ENCODE assay signal across 12 mouse cellular contexts in genomic region chr1:136564963-136565362, GRCm38 (mm10). TPM values are rescaled to one million over a fixed set of nuclear protein-coding genes. Genes with fewer than 3 reads are reported as not detected.
DNase-seq lines count a peak whose midpoint lies in the region; TF ChIP-seq lines count a peak whose summit lies in the region.
"Had no signal": no experiment of that assay in that cellular context is flagged by ENCODE, and none has a peak within 500 bp of the region (broad histone marks: within the 10 kb centered on the region; RNA-seq: fewer than 3 reads in every experiment).

No protein-coding gene starts in this region.

- H3K4me3 ChIP-seq in layer of hippocampus, adult 2 months = no peak overlapping the region
- H3K4me3 ChIP-seq in MEL (ENCODE audit: control insufficient read depth in 1 of 2, insufficient read depth in 1 of 2, low read depth in 2 of 2, low read length in 2 of 2) = no peak overlapping the region
- no peak overlapping the region for H3K4me3 ChIP-seq in small intestine, adult 2 months (ENCODE audit: low read depth, low read length)
- H3K4me3 ChIP-seq: forebrain, embryonic 12.5 days; liver, embryonic 13.5 days; midbrain, embryonic 12.5 days had no signal

- no peaks in the 10 kb centered on the region for H3K9me3 ChIP-seq in MEL (replicated peaks; ENCODE audit: insufficient read depth, low read length)
- H3K9me3 ChIP-seq: forebrain, embryonic 12.5 days; liver, embryonic 13.5 days; midbrain, embryonic 12.5 days had no signal

- TF ChIP-seq POLR2A in MEL (IDR thresholded peaks at IDR 0.05; ENCODE audit: control insufficient read depth in 1 of 2, insufficient read depth in 1 of 2, low read depth in 1 of 2, low read length in 2 of 2, poor library complexity in 1 of 2) = no peak
- no peak for TF ChIP-seq POLR2A in small intestine, adult 2 months (IDR thresholded peaks at IDR 0.05; ENCODE audit: low read depth, low read length)

- H3K27ac ChIP-seq in layer of hippocampus, adult 2 months = no peak overlapping the region
- no peak overlapping the region for H3K27ac ChIP-seq in MEL (ENCODE audit: control insufficient read depth, low read depth, low read length)
- H3K27ac ChIP-seq in small intestine, adult 2 months (ENCODE audit: insufficient read depth, low read depth, low read length) = no peak overlapping the region
- H3K27ac ChIP-seq: forebrain, embryonic 12.5 days; liver, embryonic 13.5 days; midbrain, embryonic 12.5 days had no signal

- no peaks in the 10 kb centered on the region for H3K79me2 ChIP-seq in MEL (ENCODE audit: control insufficient read depth, insufficient read depth, low read length, poor library complexity)

- H3K4me1 ChIP-seq in MEL (ENCODE audit: control insufficient read depth in 1 of 2, insufficient read depth in 2 of 2, low read length in 2 of 2) = no peaks in the 10 kb centered on the region
- H3K4me1 ChIP-seq in small intestine, adult 2 months (ENCODE audit: control insufficient read depth, insufficient read depth, insufficient read length, low read length) = peaks cover 14% of the 10 kb centered on the region

- TF ChIP-seq CTCF in layer of hippocampus, adult 2 months (conservative IDR thresholded peaks at IDR 0.05) = peak; percentile 51
- peak in 1 of 3 experiments; percentile 34; a peak in 2 of 6 replicates for TF ChIP-seq CTCF in MEL (IDR thresholded peaks at IDR 0.05 in 2 of 3, conservative IDR thresholded peaks at IDR 0.05 in 1 of 3; ENCODE audit: control insufficient read depth in 1 of 3, insufficient read depth in 1 of 3, low read depth in 2 of 3, low read length in 3 of 3, poor library complexity in 1 of 3, severe bottlenecking in 1 of 3)
- 0 out of 2 replicates have a peak, but pooled peaks have one; percentile 14 for TF ChIP-seq CTCF in small intestine, adult 2 months (IDR thresholded peaks at IDR 0.05; ENCODE audit: extremely low read depth, insufficient read length, insufficient replicate concordance, low read depth, low read length)

- intact Hi-C loops in gastrocnemius, postnatal 36 days (cut with DNase I) = no loop called here

- 71% methylated on average over 4 of the region's 4 CpGs for WGBS in small intestine, adult 2 months

- no peaks in the 10 kb centered on the region; a peak in 1 of 4 replicates for H3K27me3 ChIP-seq in MEL (ENCODE audit: control insufficient read depth in 1 of 2, insufficient read depth in 2 of 2, low read length in 2 of 2)
- no peaks in the 10 kb centered on the region for H3K27me3 ChIP-seq in small intestine, adult 2 months (ENCODE audit: control insufficient read depth, insufficient read depth, low read length)
- H3K27me3 ChIP-seq: liver, embryonic 13.5 days had no signal

- DNase-seq in layer of hippocampus, adult 2 months (ENCODE audit: low spot score in 2 of 2) = no peak
- DNase-seq in layer of hippocampus, postnatal 25 days (ENCODE audit: extremely low spot score in 1 of 2, low spot score in 1 of 2) = no peak
- DNase-seq in CD4-positive, CD25-positive, alpha-beta regulatory T cell, adult 2 months (ENCODE audit: low read depth, low spot score) = peak; percentile 57
- peak; percentile 14 for DNase-seq in MEL (ENCODE audit: low read depth, low spot score)
- no peak for DNase-seq in gastrocnemius, postnatal 36 days
- no peak for DNase-seq in embryo, embryonic 10 days (ENCODE audit: low spot score)
- no peak for DNase-seq in right cerebral cortex, postnatal 4 days
- DNase-seq: embryo, embryonic 11 days; liver, embryonic 13.5 days had no signal

- no peaks in the 10 kb centered on the region for H3K36me3 ChIP-seq in MEL (ENCODE audit: control insufficient read depth in 1 of 2, insufficient read depth in 2 of 2, low read length in 2 of 2)
- no peaks in the 10 kb centered on the region for H3K36me3 ChIP-seq in small intestine, adult 2 months (ENCODE audit: control insufficient read depth, insufficient read depth, low read length)
- H3K36me3 ChIP-seq: forebrain, embryonic 12.5 days; liver, embryonic 13.5 days; midbrain, embryonic 12.5 days had no signal

- no peak for TF ChIP-seq EP300 in MEL (IDR thresholded peaks at IDR 0.05; ENCODE audit: low read depth in 1 of 2, low read length in 2 of 2)

- H3K9ac ChIP-seq in MEL (ENCODE audit: control insufficient read depth, low read depth, low read length, poor library complexity, severe bottlenecking) = no peak overlapping the region
- H3K9ac ChIP-seq: forebrain, embryonic 12.5 days; liver, embryonic 13.5 days; midbrain, embryonic 12.5 days had no signal

- peak; percentile 39 for TF ChIP-seq RAD21 in MEL (IDR thresholded peaks at IDR 0.05; ENCODE audit: low read depth, low read length)

TF ChIP-seq in MEL, 35 proteins besides CTCF, POLR2A, EP300 and RAD21:
- no peak for TF ChIP-seq ZMIZ1 (IDR thresholded peaks at IDR 0.05; ENCODE audit: low read depth, low read length)
- TF ChIP-seq TCF12 (IDR thresholded peaks at IDR 0.05; ENCODE audit: low read depth, low read length) = no peak
- TF ChIP-seq MAX (IDR thresholded peaks at IDR 0.05; ENCODE audit: low read length) = no peak
- peak; percentile 44 for TF ChIP-seq SMC3 (IDR thresholded peaks at IDR 0.05; ENCODE audit: low read depth, low read length)
- peak; percentile 25 for TF ChIP-seq ZC3H11A (IDR thresholded peaks at IDR 0.05; ENCODE audit: low read depth, low read length)
- TF ChIP-seq RCOR1 (IDR thresholded peaks at IDR 0.05; ENCODE audit: low read depth, low read length) = no peak
TF ChIP-seq in MEL: peak in this region for 2.

RNA-seq across cellular contexts. Expression of gene Zfp281, which starts 59.7 kb away (rescaled TPM):
- 10 to 100 TPM; 34.6 to 37.9 TPM for total RNA-seq in layer of hippocampus, adult 2 months (2021)
- total RNA-seq in layer of hippocampus, postnatal 25 days (2021) = 10 to 100 TPM; 34.3 to 36.5 TPM
- total RNA-seq in MEL (2012; rRNA removed) = 11.0 and 12.4 TPM in 2 replicates
- polyA plus RNA-seq in MEL (2012; ENCODE audit: insufficient read depth in 1 of 2, insufficient read length in 2 of 2, low read depth in 1 of 2, low replicate concordance in 2 of 2, missing spikeins in 1 of 2) = 10 to 100 TPM in 1 of 2 experiments, not detected in 1; 10.5 TPM
- polyA plus RNA-seq in small intestine, adult 2 months (2012; rRNA removed) = 0.42 and 0.63 TPM in 2 replicates
- 10 to 100 TPM in 1 of 2 experiments, 1 to 10 TPM in 1; 8.3 to 10.9 TPM for total RNA-seq in gastrocnemius, postnatal 36 days (2021)

Comparison
In these comparisons a context has a peak if more than half of its experiments do, and no peak if none do; other contexts are left out.
1. DNase-seq: peak in CD4-positive, CD25-positive, alpha-beta regulatory T cell, adult 2 months (single experiment) and MEL (single experiment); none in layer of hippocampus, adult 2 months (0 of 2), layer of hippocampus, postnatal 25 days (0 of 2), gastrocnemius, postnatal 36 days (0 of 2), embryo, embryonic 10 days (single experiment) and right cerebral cortex, postnatal 4 days (single experiment).